Mouse (Mus musculus) ovary, adult 18-20 months (tissue): ENCODE measurements at regions not wholly inside any gene's neighbourhood (a gene's known extent, or its start where the extent isn't known, plus 50 kb on each side); places are given as distances from the start of the nearest gene placed in this dataset.
"Not testable (repeated sequence)": the region's sequence is repeated elsewhere in the genome, so short reads cannot be mapped to it uniquely, and the experiment has no call there.

Experiments
- DNase-seq: peaks from one replicate; pipeline ENCODE4 v3.0.0; 2022; ENCODE audit warnings: low spot score, mixed read lengths

- DNase-seq = no peak
Measured at GRCm38 (mm10) chr4:4556126-4556525, 237.0 kb downstream of the Impad1 start.

GRCm38 (mm10) chr4:4550301-4550700 lies 242.9 kb downstream of the Impad1 start:
- no peak for DNase-seq

GRCm38 (mm10) chr4:4549893-4550292 lies 243.3 kb downstream of the Impad1 start:
- DNase-seq = no peak

- no peak for DNase-seq
Measured at GRCm38 (mm10) chr4:4537172-4537753, 255.9 kb downstream of the Impad1 start.

- DNase-seq = no peak
Measured at GRCm38 (mm10) chr4:4532196-4532595, 261.0 kb downstream of the Impad1 start.

- no peak for DNase-seq
Measured at GRCm38 (mm10) chr4:4528311-4528710, 264.8 kb downstream of the Impad1 start.

- DNase-seq = no peak
Measured at GRCm38 (mm10) chr4:4521757-4522156, 271.4 kb downstream of the Impad1 start.

GRCm38 (mm10) chr4:4518741-4519140 lies 274.4 kb downstream of the Impad1 start:
- DNase-seq = no peak

GRCm38 (mm10) chr4:4513351-4513750 lies 279.8 kb downstream of the Impad1 start:
- DNase-seq = no peak

GRCm38 (mm10) chr4:4510180-4510920 lies 282.8 kb downstream of the Impad1 start:
- DNase-seq = no peak

- DNase-seq = no peak
Measured at GRCm38 (mm10) chr4:4509296-4509695, 283.9 kb downstream of the Impad1 start.

- DNase-seq = no peak
Measured at GRCm38 (mm10) chr4:4497199-4497598, 296.0 kb downstream of the Impad1 start.

GRCm38 (mm10) chr4:4496181-4496580 lies 297.0 kb downstream of the Impad1 start:
- no peak for DNase-seq

GRCm38 (mm10) chr4:4465169-4465714 lies 327.9 kb downstream of the Impad1 start:
- DNase-seq = no peak

- no peak for DNase-seq
Measured at GRCm38 (mm10) chr4:4464130-4464700, 328.9 kb downstream of the Impad1 start.

GRCm38 (mm10) chr4:4459258-4459657 lies 333.9 kb downstream of the Impad1 start:
- no peak for DNase-seq

GRCm38 (mm10) chr4:4450104-4450503 lies 343.1 kb downstream of the Impad1 start:
- no peak for DNase-seq

GRCm38 (mm10) chr4:4442650-4443049 lies 350.5 kb downstream of the Impad1 start:
- DNase-seq = no peak

GRCm38 (mm10) chr4:4437559-4437958 lies 355.6 kb downstream of the Impad1 start:
- DNase-seq = no peak

GRCm38 (mm10) chr4:4424526-4424925 lies 347.2 kb upstream of the Sdr16c6 start:
- DNase-seq = not testable (repeated sequence)

- no peak for DNase-seq
Measured at GRCm38 (mm10) chr4:4403812-4404211, 326.5 kb upstream of the Sdr16c6 start.

GRCm38 (mm10) chr4:4397410-4397809 lies 320.1 kb upstream of the Sdr16c6 start:
- no peak for DNase-seq

GRCm38 (mm10) chr4:4380024-4380590 lies 302.8 kb upstream of the Sdr16c6 start:
- no peak for DNase-seq
